Mouse (Mus musculus): ENCODE measurements around the gene Vangl2.

Gene Vangl2

DNA sequence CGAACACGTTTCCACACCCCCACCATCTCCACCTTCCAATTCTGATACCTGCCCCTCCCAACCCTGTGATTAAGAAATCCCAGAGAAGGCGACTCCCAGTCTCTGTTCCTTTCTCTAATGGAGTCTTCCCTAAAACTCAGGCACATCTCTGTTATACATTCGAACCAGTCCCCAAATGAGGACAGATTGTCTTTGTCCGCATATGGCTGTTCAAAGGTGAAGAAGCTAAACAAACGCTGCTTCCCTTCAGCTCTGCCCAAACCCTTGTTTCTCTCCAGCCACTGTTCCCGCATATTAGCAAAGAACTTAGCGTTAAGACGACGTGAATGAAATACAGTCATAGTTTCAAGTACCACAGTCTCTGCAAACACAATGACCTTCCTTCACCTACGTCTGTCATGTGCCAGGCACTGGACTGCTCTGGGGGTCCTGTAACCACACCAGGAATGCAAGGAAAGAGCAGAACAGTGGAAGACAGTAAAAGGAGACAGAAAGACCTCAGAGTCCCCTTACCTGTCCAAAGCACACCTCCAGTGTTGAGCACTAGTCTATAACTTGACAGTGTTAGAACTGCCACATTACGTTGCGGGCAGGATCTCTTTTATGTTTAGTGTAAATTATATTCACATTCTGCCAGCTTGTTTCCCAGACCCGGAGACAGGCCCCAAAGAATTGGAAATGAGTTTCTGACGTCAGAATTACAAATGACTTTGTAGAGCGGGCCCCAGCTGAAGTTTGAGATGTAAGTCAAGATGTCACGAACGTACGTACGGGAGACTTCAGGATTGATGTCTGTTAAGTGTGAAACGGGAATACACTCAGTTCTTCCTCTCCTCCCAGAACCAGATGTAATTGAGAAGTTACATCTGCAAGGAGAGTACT is at the start of gene Vangl2:
TSS of gene Vangl2 (minus strand) at position 51 of the 882 bp plus-strand sequence.
- no peak for DNase-seq

GRCm38 (mm10) chr1:172077981-172078380 is 49.7 kb upstream of the Vangl2 start:
- DNase-seq: no peak

- no peak for DNase-seq
Measured at GRCm38 (mm10) chr1:172072604-172073003, 44.4 kb upstream of the Vangl2 start.

GRCm38 (mm10) chr1:172071556-172071955 is 43.3 kb upstream of the Vangl2 start:
- DNase-seq: no peak

DNA sequence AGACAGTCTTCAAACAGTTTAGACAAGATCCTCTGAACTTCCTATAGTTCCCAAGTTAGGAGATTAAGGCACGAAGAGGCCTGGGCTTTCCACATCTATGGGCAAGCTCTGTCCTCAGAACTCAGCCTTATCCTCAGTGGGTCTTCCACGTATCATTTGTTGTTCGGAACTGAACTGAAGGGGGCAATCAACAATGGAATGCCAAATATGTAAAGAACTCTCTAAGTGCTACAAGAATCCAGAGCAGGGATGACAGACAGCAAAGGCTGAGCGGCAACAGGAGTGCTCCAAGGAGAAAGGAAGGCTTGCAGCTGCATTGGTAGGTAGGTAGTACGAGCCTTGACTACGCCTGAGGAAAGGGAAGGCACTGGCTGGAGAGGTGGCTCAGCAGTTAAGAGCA is 42.0 kb upstream of the Vangl2 start:
- DNase-seq: no peak

DNA sequence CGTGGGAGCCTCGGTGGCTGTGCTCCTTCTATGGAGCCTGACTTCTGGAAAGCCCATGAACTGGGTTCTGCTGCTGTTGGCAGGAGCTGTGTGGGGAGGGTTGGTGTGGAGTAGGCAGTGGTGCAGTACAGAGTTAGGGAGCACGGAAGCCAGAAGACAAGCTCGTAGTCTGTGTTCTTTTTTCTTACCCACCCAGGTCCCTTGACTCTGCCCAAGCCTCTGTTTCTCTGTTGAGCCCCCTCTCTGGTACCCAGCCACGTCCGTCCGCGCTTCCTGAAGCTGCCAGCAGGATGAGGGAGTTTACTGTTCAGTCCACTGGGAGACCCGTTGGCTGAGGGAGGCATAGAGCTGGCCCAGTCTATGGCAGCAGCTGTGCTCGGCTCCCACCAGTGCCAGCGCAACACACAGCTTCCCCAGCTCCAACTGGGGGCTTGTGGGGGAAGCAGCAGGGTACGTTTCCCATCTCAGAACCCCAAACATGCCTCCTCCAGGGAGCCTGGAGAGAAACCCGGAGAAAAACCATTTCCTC is 36.4 kb upstream of the Vangl2 start:
- DNase-seq: no peak

- DNase-seq: no peak
Measured at GRCm38 (mm10) chr1:172063291-172064023, 35.2 kb upstream of the Vangl2 start.

DNA sequence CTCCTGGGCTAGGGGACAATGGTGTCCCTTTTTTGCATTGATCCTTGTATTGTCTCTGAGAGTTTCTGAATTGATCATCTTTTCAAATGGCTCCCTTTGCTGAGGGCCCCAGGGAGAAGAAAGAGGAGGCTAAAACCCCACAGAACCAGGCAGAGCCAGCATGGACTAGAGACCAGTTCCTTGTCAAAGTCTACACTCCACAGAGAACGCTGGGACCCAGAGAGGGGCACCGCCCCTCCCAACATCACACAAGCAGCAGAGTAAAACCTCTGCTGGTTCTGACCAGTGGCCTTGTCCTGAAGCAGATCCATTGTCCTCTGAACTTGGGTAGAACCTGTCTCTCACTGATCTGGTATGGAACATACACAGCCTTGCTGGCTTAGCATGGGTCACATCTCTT is 33.9 kb upstream of the Vangl2 start:
- DNase-seq: no peak

DNA sequence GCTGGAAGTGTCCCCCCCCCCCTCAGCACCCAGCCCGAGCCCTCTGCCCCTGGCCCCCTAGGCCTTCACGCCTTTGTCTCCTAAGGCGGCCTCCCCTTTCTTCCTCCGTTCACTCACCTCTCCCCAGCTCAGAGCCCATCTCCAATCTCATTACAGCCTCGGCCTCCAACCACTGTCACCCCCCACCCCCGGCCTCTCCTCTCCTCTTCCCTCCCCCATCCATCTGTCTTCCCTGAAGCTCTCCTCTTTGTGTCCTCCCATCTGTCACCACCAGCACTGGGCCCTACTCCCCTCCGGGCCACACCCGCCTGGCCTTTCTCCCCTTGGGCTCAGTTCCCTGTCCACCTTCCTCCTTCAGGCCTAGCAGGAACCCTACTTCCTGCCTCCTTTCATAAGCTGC is 33.0 kb upstream of the Vangl2 start:
- DNase-seq: no peak

DNA sequence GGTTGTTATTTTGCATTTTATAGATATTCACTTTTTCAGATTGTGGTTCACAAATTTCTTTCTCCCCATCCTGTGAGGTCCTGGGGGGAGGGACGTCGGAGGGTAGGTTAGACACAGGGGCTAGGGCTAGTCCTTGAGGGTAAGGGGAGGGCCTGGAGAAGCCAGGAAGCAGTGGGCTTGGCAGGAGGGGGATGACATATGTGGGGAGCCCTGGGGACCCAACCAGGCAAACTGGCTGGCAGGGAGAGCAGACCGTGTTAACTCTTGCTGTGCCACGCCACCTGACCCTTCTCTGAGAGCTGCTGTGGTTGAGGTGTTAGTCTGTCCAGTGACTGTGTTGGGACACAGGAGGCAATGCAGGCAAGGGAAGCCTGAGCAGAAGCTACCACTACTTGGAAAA is 32.4 kb upstream of the Vangl2 start:
- DNase-seq: no peak

- DNase-seq: no peak
Measured at GRCm38 (mm10) chr1:172058874-172059273, 30.6 kb upstream of the Vangl2 start.

DNA sequence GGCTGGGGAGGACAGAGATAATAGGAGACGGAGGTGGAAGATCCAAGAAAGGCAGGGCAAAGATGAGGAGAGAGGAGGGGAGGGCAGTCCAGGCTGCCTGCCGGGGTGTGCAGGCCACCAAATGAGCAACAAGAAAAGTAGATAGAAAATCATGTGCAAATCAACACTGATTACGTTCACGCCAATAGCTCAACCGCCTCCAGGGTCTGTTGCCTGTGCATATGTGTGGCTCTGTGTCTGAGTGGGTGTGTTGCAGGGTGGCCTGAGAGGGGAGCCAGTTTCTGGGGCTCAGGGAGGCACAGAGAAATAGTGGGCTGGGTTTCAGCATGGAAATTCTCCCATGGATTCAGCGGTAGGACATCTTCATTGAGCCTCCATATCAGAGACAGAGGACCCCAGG is 30.1 kb upstream of the Vangl2 start:
- DNase-seq: no peak

DNA sequence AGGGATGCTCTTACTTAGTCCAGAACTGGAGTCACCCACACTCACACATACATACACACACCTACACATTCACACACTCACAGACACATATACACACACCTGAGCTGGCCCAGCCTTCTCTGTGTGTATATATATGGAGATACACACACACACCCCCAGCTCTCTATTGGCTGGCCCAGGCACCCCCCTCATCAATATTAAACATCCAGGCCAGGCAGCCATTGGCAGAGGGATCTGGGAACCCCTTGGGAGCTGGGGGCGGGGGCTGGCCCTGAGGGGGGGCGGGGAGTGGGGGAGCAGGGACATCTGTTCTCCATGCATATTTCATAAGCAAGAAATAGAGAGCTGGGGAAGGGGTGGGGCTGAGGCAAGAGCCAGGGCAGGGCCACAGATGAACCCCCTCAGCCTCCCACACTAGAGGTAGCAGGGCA is 29.3 kb upstream of the Vangl2 start, which contains the start of gene Nhlh1:
TSS of gene Nhlh1 (minus strand) at position 83 of the 431 bp plus-strand sequence.
- DNase-seq: no peak

DNA sequence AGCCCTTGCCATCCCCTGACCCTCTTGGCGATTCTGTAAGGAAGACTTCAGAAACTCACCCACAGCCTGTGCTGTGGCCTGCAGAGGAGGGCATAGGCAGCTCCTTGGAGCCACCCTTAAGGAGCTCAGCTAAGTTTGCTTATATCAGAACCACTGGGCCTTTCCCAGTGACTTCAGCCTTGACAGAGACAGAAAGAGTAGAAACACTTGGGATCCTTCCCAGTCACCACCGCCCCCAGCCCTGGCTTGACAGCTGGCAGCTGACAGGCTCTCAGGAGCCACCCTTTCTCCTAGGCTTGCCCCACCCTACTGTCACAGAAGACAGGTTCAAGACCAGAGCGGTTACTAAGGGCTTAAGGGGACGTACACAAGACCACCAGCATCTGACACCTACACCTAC is 28.0 kb upstream of the Vangl2 start:
- DNase-seq: no peak

DNA sequence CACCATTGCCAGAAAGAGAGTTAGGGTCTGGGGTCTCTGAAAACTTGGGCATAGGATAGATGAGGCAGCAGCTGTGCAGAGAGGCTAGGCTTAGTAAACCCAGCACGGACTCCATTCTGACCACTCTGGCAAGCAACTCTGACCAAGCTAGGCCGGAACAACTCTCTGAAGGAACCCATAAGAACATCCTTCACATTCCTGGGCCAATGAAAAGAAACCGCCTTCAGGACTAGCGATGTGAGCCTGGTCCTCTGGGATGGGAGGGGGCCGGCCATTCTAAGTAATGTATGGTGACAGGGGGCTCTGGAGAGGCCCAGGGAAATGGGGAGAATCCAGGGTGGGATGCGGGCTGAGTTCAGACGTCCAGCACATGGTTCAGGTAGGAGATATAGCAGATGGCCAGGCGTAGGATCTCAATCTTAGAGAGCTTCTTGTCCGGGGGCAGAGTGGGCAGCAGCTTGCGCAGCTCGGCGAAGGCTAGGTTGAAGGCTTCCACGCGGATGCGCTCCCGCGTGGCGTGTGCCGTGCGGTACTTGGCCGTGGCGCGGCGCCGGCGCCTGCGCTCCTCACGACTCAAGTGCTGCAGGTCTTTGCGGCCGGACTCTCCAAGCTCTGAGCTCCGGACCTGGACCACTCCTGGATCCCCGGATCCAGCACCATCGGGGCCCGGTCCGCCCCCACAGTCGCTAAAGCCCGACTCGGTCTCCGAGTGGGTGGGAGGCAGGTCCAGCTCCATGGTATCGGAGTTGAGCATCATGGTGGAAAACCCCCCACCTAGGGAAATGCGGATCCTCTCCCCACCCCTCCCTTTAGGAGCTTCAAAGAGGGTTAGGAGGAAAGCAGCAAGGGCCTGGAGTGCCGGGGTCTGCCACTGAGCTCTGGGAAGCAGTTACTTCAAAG is 25.5 kb upstream of the Vangl2 start:
- DNase-seq: peak; percentile 15

DNA sequence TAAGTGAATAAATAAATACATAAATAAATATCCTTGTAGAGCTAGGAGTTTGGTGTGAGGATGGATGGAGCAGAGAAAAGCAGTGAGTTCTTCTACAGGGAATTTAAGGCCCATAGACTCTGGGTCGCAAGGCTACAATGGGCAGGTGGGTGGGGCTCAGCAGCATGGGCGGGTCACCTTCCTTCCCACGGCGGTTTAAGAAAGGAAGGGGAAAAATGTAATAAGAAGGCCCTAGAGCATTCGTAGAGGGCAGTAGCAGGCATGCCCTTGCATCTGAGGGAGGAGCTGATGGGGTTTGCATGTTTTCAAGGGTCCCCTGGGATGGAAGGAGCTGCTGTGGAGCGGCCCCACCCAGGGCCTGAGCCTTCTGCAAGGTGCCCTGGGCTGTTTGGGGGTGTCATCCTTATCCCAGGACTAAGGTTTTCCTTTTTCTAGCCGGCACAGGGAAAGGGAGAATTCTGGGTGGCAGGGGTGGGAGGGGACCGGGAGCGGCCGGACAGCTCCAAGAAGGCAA is 24.6 kb upstream of the Vangl2 start:
- no peak for DNase-seq

DNA sequence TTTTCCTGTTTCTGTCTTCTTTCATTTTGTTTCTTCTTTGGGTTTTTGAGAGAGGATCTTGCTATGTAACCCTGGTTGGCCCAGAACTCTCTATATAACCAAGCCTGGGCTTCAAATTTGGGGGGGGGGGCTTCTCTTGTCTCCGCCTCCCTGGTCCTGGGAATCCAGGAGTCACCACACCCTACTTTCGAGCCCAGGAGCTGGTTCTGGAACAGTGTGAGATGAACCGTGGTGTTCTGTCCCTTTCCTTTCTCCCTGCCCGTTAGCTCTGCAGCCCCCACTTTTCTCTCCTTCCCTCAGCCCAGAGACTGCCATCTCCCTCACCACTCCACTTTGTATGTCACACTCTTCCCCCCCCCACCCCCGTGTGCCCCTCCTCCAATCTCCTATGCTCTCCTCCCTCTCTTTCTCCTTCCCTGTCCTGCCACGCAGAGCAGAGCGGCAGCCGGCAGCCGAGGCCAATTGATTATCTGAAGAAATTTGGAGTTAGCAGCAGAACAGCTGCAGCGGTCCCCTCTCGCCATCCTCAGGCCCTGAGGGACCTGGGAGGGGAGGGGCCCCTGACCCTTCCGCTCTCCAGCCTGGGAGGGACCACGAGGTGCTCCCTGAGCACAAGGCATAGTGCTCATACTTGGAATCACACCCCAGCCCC is 21.0 kb upstream of the Vangl2 start:
- DNase-seq: no peak

GRCm38 (mm10) chr1:172048241-172048734 is 20.0 kb upstream of the Vangl2 start:
- DNase-seq: no peak

DNA sequence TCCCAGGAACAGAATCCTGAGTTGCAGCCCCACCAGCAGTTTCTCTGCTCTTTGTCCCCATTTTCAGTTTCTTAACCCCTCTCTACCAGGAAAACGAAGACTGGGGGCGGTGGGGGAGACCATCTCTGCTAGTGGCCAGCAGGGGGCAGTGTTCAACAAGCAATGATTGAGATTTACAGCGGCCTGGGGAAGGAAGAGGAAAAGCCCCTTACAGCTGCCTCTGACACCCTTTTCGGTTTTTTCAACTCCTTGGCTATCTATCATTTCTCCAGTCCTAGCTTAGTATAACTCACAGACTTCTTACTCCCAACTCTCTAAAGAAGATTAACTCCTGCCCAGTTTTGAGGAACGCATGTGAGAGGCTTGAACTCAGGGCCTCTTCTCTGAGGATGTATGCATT is 18.7 kb upstream of the Vangl2 start:
- peak; percentile 58 for DNase-seq

DNA sequence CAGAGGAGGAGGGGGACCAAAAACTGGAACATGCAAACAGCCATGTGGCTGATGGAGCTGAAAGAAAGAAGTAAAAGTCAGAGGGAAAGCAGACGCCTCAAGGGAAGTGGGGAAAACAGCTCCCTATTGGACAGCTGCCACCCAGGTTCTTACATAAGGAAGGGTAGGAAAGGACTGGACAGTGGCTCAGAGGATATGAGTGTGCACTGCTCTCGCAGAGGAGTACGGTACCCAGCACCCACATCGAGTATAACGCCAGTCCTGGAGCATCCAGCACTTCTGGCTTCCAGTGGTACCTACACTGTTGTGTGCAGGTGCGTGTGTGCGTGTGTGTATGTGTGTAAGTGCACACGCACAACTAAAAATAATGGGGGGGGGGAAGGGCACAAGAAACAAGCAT is 18.2 kb upstream of the Vangl2 start:
- DNase-seq: no peak

- DNase-seq: no peak
Measured at GRCm38 (mm10) chr1:172029914-172030313, 1.7 kb upstream of the Vangl2 start.

GRCm38 (mm10) chr1:172027809-172028102 is 488 bp downstream of the Vangl2 start:
- DNase-seq: no peak
